Mouse (Mus musculus): ENCODE measurements around the gene Slc13a5.

Slc13a5 gene

GRCm38 (mm10) chr11:72266960-72267560, at the start of gene Slc13a5:
Gene Slc13a5, minus strand, starts transcription at chr11:72267222.
- DNase-seq (ENCODE audit: extremely low read depth, insufficient read length, low spot score) = no peak

DNA sequence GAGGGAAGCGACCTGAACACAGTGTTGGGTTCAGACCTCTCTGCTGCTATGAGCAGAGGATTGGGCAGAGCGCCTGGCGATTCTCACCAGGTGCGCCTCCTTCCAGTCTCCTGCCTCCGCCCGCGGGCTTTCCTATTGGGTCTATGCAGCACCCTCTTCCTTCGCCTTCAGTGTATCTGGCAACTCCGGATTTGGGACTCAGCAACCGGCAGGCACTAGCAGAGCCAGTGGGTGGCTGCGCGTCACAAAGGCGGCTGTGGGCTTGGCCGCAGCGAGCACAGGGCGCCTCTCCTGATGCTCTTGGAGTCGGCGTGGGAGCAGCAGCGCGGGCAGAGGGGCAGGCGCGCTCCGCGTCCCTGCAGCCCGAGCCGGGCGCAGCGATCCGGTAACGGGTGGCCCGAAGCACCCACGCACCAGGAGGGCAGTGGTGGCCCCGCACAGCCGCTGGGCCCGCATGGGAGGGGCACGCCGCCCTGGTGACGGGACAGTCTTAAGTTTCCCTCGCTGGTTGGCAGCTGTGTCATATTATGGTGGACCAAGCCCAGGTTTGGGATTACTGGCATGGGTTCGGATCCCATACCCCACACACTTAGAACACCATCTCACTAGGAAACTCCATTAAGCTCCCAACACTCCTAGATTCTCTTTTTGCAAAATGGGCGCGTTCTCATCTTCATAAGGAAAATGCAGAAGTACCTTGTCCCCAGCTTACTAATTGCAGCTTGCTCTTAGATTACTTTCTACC, 47.3 kb upstream of the Slc13a5 start, which contains the start of gene Fbxo39:
TSS of gene Fbxo39 (plus strand) at position 294 of the 745 bp plus-strand sequence.
- DNase-seq (ENCODE audit: extremely low read depth, insufficient read length, low spot score) = no peak

- DNase-seq (ENCODE audit: extremely low read depth, insufficient read length, low spot score) = no peak
These were observed 44.5 kb upstream of the Slc13a5 start for GRCm38 (mm10) chr11:72311355-72312001.

- no peak for DNase-seq (ENCODE audit: extremely low read depth, insufficient read length, low spot score)
These were observed 43.5 kb upstream of the Slc13a5 start for GRCm38 (mm10) chr11:72310491-72310890.

- DNase-seq (ENCODE audit: extremely low read depth, insufficient read length, low spot score) = no peak
These were observed 42.0 kb upstream of the Slc13a5 start for GRCm38 (mm10) chr11:72308982-72309381.

GRCm38 (mm10) chr11:72307461-72307860, 40.4 kb upstream of the Slc13a5 start:
- no peak for DNase-seq (ENCODE audit: extremely low read depth, insufficient read length, low spot score)

DNA sequence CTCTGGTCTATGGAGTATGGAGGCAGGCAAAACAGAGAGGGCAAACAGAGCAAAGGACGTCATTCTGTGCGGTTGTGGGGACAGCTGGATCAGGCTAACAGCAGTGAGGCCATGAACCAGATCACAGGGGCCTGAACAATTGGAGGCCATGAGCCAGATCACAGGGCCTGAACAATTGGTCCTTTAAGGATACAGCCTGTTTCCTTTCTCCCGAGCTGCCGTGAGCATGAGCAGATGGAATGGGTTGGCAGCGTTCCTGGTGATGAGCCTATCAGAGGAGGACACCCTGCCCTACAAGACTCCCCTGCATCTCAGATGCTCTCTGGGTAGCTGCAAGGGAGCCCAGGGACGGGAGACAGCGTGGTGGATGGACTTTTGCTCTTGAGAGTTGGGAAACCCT, 35.2 kb upstream of the Slc13a5 start:
- DNase-seq (ENCODE audit: extremely low read depth, insufficient read length, low spot score) = no peak

GRCm38 (mm10) chr11:72301334-72301733, 34.3 kb upstream of the Slc13a5 start, which contains the start of gene Xaf1:
Gene Xaf1, plus strand, starts transcription at chr11:72301629.
- peak; percentile 72 for DNase-seq (ENCODE audit: extremely low read depth, insufficient read length, low spot score)

GRCm38 (mm10) chr11:72293116-72293515, 26.1 kb upstream of the Slc13a5 start:
- no peak for DNase-seq (ENCODE audit: extremely low read depth, insufficient read length, low spot score)

DNA sequence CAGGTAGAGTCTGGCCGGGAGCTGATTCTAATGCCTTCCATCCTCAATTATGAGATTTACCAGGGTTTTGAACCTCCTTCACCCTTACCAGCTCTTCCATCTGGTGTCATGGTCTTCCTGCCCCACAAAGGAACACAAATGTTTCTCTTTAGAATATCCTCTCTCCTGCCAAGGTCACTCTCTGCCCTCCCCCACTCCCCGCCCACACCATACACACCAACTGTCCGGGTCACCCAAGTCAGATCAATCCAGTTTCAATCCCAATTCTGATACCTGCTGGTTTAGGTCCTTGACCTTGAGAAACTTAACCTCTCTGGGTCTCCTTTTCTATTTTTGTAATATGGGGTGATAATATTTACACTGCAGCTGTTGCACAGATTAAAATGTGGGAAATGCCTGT, 20.5 kb upstream of the Slc13a5 start:
- no peak for DNase-seq (ENCODE audit: extremely low read depth, insufficient read length, low spot score)

DNA sequence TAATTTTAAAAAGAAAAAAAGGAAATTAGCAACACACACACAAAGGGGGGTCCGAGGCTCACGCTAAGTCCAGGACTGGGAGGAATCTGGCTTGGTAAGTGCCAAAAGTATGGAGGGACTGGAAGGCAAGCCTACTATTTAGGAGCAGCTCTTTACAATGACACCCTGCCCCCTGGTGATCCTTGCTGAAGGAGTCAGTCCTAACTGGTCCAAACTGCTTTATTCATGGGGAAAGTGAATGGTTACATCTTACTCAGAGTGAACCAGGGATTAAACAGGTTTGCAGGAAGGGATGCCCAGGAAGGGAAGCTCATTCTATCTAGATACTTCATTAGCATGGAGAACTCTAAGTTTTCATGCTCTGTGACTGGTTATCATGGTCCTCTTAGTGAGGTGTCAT, 20.1 kb upstream of the Slc13a5 start:
- DNase-seq (ENCODE audit: extremely low read depth, insufficient read length, low spot score) = no peak

DNA sequence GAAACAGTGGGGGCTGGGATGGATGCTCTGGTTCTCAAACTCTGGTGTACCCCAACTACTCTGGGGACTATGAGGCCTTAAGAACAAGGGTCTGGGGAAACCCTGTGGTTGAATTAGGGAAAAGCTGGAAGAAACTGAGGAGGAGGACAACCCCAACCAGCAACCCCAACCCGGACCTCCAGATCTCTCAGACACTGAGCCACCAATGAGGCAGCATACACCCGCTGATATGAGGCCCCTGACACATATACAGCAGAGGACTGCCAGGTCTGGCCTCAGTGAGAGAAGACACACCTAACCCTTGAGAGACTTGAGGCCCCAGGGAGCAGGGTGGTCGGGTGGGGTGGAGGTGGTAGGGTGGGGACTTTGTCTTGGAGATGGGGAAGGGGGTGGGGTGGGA, 19.6 kb upstream of the Slc13a5 start:
- DNase-seq (ENCODE audit: extremely low read depth, insufficient read length, low spot score) = no peak

- no peak for DNase-seq (ENCODE audit: extremely low read depth, insufficient read length, low spot score)
These were observed 19.0 kb upstream of the Slc13a5 start for GRCm38 (mm10) chr11:72285971-72286480.

- DNase-seq (ENCODE audit: extremely low read depth, insufficient read length, low spot score) = no peak
These were observed 17.6 kb upstream of the Slc13a5 start for GRCm38 (mm10) chr11:72284532-72285182.

GRCm38 (mm10) chr11:72283486-72284224, 16.6 kb upstream of the Slc13a5 start:
- DNase-seq (ENCODE audit: extremely low read depth, insufficient read length, low spot score) = no peak

DNA sequence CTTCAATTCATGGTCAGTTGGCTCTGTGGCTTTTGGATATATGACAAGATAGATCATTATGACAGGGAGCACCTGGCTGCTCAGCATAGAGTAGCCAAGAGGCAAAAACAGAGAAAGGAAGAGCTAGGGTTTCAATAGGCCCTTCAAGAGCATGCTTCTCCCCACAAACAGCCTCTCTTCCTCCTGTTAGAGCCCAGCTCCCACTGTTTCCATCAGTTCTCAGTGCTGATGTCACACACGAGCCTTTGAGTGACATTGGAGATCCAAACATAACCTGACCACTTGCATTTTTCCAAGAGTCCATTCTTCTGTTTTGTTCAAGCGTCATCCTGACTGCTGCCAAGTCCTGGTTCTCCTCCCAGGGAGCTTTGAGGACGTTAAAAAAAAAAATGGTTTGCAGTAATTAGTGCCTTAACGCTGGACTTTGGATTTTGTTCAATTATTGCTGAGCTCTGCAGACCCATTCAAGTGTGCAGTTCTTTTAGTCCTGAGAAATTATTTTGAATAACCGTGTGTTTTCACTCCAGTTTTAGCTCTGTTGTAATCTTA, 14.9 kb upstream of the Slc13a5 start:
- no peak for DNase-seq (ENCODE audit: extremely low read depth, insufficient read length, low spot score)

DNA sequence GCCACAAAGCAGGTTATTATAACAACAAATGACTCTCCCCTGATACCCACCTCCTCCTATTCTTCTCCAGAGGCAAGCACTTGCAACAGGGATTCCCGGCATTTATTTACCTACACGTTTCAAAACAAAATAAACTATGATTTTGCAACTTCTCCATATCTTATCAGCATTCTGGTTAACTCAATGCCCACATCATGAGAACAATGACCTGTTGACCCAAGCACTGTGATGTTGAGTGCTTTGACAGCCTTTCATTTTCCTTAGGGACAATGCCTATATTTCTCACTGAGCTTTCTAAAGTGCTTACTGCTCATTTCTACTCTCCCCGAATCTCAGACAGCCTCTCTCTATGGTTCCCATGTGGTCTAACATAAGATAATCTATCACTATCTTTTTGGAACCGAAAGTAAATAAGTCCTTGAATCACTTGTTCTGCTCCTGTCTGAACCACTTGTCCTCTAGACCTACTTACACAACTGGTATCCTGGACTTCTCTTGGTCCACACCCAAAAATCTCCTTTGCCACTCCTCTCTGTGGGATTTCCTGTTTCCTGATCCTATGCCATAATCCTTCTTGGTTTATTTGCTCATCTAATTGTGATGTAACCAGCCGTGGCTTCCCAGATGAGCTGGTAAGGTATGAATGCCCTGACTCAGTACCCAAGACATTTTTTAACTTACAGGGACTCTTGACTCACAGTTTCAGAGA, 14.3 kb upstream of the Slc13a5 start:
- DNase-seq (ENCODE audit: extremely low read depth, insufficient read length, low spot score) = peak; percentile 64

DNA sequence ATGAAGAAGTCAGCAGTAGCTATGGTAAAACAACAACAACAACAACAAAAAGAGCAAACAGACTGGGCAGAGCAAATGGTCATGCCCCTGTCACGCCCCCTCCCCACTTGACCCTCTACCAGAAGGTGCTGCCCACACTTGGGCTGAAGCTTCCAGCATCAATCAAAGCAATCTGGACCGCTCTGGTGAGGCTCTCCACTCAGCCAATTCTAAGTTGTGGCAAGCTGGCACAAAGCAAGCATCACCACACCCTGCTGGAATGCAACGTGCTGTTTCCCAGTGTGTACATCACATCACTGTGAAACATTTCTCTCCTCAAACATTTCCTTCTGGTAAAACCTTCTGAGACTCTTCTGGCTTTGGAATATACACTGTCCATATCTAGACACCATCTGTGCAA, 6.3 kb upstream of the Slc13a5 start:
- no peak for DNase-seq (ENCODE audit: extremely low read depth, insufficient read length, low spot score)

- no peak for DNase-seq (ENCODE audit: extremely low read depth, insufficient read length, low spot score)
These were observed 4.7 kb upstream of the Slc13a5 start for GRCm38 (mm10) chr11:72271761-72272160.

All from 3134 (cell line).